Mouse (Mus musculus) right cerebral cortex, postnatal 4 days (tissue): ENCODE data around the gene Duoxa1.

Source experiments
- DNase-seq: peaks from one replicate; pipeline ENCODE4 v3.0.0-alpha.2; 2022

The Duoxa1 gene

DNA sequence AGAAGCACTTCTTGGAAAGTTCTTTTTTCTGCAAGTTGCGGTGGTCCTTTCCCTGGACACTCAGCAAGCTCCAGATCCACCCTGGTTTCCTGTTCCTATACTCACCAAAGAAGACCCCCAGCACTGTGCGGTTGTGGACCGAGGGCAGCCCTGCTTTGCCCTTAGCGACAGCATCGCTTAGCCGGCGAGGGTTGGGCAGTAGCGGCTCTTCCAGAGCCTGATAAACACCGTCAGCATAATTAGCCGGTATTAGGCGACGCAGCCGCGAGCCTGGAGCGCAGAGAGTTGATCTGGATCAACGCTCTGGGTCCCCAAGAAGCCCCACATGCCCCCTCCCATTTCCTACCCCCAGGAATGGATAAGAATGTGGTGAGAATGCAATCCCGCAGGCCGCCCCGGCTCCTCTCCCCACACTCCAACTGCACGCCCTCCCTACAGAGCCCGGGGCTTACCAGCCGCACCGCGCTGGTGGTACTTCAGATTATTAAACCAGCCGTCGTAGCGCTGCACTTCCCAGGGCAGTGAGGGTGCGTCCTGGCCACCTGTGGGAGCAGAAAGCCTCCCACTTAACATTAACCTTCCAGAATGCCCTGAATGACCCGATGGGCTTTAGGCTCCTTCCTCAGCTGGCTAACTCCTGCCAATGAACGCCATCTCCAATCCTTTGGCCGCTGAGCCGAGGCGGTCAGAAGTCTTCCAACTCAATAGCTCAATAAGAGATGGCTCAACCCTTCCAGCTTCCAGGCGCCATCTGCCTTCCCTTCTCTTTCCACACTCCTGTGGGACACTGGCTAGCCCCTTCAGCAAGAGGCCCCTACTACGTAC, 16.0 kb downstream of the Duoxa1 start:
- no peak for DNase-seq

DNA sequence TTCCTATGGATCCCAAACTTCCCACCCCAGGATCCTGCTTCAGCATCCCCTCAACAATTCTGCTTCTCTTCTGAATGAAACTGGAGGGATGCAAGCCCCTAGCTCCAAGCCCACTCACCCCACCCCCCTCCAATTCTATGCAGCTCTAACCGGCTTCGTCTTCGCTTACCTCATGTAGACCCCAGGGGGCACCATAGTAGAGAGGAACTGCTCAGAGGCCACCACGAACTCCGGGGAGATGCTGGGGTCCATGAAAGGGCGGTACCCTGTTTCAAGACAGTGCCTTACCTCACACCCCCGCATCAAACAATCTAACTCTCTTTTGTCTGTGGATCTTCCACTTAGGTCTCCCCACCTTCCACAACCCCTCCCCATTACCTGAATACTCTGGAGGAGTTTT, 18.6 kb downstream of the Duoxa1 start:
- no peak for DNase-seq

DNA sequence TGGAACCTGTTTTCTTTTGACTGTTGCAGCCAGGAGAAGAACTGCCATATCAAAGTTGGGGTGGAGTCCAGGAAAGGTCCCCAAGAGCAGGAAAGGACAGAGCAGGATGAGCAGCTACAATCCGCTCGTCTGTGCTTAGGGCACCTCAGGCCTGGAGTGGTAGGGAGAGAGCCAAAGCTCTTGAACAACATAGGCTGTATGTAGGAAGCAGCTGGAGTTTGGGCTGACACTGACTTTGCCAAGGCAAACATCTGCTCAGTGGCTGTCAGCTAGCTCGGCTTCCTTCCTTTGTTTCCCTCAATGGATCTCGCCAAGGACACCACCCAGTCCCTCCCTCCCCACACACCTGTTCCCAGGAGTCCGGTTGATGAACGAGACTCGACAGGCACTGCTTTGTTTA, 27.4 kb downstream of the Duoxa1 start:
- no peak for DNase-seq

DNA sequence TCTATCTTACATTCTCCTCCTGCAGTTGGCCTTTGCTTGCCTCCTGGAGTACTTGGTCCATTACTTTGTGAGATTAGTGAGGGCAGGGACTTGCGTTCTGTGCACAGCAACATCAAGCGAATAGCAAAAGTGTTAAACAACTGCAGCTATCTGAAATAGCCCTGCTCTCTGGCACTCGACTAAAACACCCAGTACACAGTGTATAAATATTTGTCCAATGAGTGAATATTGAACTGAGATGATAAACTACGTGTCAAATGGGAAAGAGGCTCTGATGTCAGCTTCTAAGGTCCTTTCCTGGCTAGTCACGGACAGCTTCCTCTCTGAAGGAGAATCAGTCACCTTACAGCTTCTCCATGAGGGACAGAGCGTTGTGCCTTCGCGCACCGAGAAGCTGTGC, 29.4 kb downstream of the Duoxa1 start:
- no peak for DNase-seq

DNA sequence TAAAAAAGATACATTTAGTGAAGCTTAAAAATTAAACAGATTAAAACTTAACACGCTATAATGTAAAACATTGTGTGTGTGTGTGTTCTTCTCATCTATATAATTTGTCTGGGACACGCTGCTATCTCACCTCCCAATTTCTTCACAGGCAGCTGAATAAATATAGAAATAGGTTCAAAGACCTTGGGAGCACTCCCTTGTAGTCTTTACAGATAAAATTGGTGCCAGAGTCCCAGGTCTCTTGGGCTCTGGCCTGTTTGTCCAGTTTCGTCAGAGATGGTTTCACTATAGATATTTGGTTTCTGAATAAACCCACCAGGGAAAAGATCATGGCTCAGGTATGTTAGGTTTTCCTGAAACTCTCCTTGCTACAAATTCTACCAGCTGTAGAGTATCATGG, 34.8 kb downstream of the Duoxa1 start:
- no peak for DNase-seq

DNA sequence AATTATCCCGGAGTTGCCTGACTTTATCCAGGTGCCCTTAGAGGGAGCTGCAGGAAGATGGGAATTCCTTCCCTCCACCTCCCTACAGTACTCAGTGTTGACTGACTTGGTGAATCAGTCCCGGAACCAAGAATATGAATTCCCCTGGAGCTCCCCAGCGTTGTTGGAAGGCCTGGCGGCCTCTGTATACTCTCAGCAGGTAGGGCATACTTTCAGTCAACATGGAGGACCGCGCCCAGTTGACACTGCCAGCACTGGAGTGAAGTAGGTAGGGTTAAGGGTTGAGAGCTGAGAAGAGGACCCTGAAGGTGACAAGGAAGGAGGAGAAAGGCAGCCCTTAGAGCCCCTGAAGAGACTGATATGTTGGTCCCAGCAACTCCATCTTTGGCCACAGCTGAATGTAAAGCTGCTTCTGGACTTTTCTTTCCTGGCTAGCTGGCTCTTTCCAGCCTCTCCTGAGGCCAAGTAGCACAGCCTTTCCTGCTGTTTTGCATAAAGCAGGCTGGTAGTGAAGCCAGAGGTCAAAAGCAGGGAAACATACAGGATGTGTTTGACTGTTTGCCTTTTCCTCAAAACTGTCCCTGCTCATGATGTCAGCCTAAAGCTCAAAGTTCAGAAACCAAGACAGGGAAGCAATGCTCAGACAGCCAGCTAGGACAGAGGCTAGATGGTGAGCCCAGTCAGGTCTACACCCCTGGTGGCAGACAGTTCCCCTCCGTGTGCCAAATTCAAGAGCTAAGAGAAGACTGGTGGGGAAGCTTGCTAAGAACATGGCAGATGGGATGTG, 46.9 kb downstream of the Duoxa1 start:
- no peak for DNase-seq

- no peak for DNase-seq
These were observed 48.8 kb downstream of the Duoxa1 start for GRCm38 (mm10) chr2:122264690-122265089.

DNA sequence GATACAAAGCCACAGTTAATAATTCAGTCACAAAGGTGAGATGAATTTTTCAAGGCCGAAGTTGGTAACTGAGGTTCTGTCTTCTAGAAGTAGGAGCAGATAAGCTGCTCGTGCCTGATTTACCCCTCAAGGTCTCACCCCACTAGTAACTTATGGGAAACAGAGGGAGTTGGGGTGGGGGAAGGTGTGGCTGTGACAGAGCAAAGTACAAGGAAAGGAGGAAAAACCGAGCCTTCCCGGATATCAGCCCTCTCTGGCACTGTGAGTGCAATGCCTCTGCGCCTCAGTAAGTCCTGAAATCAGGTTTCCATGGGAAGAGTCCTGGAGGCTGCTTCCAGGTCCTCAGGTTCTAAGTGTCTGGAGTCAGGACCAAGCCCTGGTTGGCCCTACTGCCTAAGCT, 52.8 kb downstream of the Duoxa1 start:
- no peak for DNase-seq

GRCm38 (mm10) chr2:122255997-122256396, 57.5 kb downstream of the Duoxa1 start:
- no peak for DNase-seq
